Mouse (Mus musculus) spleen, adult 2 months (tissue): Measurements from ENCODE around the gene Cdiptos.

Experiments used
- CTCF ChIP-seq: fragments of 200-500 bp; IDR thresholded peaks from 2 replicates; pipeline ENCODE4 v1.5.1; 2011; ENCODE audit warnings: mild to moderate bottlenecking, inconsistent platforms; ENCODE audit not compliant: insufficient read depth, insufficient read length, insufficient replicate concordance; ENCODE audit errors: extremely low read depth
- POLR2A ChIP-seq: fragments of 200-500 bp; IDR thresholded peaks from 2 replicates; pipeline ENCODE4 v1.6.1; 2011; ENCODE audit warnings: low read depth, low read length, inconsistent platforms

GRCm38 (mm10) chr7:126959780-126960179, 16.1 kb downstream of the Cdiptos start:
- TF ChIP-seq POLR2A (no peak), CTCF (no peak)
